Comparison of ENCODE assay signal across 17 mouse cellular contexts in genomic region chr4:107211465-107211864, GRCm38 (mm10). TPM values are rescaled to one million over a fixed set of nuclear protein-coding genes. Genes with fewer than 3 reads are reported as not detected.
DNase-seq lines count a peak whose midpoint lies in the region; ATAC-seq lines count a peak whose summit lies in the region.
"Had no signal": no experiment of that assay in that cellular context is flagged by ENCODE, and none has a peak within 500 bp of the region (broad histone marks: within the 10 kb centered on the region; RNA-seq: fewer than 3 reads in every experiment).

No protein-coding gene starts in this region.

- peak; percentile 23 for DNase-seq in forebrain, embryonic 14.5 days (ENCODE audit: low spot score)
- DNase-seq in left cerebral cortex, postnatal 25 days (ENCODE audit: low spot score in 2 of 2), result peak; percentile 18 to 30
- DNase-seq in left cerebral cortex, postnatal 36 days (ENCODE audit: low spot score in 2 of 2), result no peak
- peak; percentile 92 for DNase-seq in lung, postnatal 36 days
- no peak for DNase-seq in natural killer cell, adult 2 months (ENCODE audit: low spot score in 2 of 2)
- DNase-seq: cerebellum, adult 2 months; heart, postnatal 4 days; kidney, postnatal 25 days had no signal

- H3K4me3 ChIP-seq in forebrain, embryonic 14.5 days (ENCODE audit: low read depth, low read length), result no peak overlapping the region
- no peak overlapping the region for H3K4me3 ChIP-seq in forebrain, embryonic 16.5 days (replicated peaks; ENCODE audit: low read length)
- no peak overlapping the region for H3K4me3 ChIP-seq in kidney, embryonic 16.5 days (ENCODE audit: low read length)
- no peak overlapping the region for H3K4me3 ChIP-seq in kidney, embryonic 14.5 days (ENCODE audit: low read length)
- H3K4me3 ChIP-seq: left cerebral cortex, adult 2 months had no signal

- 53% methylated on average over 4 of the region's 4 CpGs for WGBS in forebrain, embryonic 14.5 days
- WGBS in forebrain, embryonic 16.5 days, result 46% methylated on average over 4 of the region's 4 CpGs
- WGBS in kidney, embryonic 16.5 days, result 77% methylated on average over 4 of the region's 4 CpGs
- WGBS in kidney, embryonic 14.5 days, result 74% methylated on average over 4 of the region's 4 CpGs

- intact Hi-C loops in left cerebral cortex, postnatal 25 days (cut with DNase I), result no loop called here
- intact Hi-C loops in left cerebral cortex, postnatal 36 days (cut with DNase I), result no loop called here

- no peak overlapping the region for H3K27ac ChIP-seq in forebrain, embryonic 14.5 days (ENCODE audit: low read depth, low read length)
- no peak overlapping the region for H3K27ac ChIP-seq in forebrain, embryonic 16.5 days (ENCODE audit: low read length)
- H3K27ac ChIP-seq in kidney, embryonic 16.5 days (ENCODE audit: low read length), result no peak overlapping the region
- H3K27ac ChIP-seq in kidney, embryonic 14.5 days (ENCODE audit: low read depth, low read length), result no peak overlapping the region
- H3K27ac ChIP-seq: left cerebral cortex, adult 2 months had no signal

- peaks cover 12% of the 10 kb centered on the region; the same call in 1 of the 2 replicates for H3K36me3 ChIP-seq in forebrain, embryonic 14.5 days (ENCODE audit: control insufficient read depth, insufficient read depth, low read length)
- no peaks in the 10 kb centered on the region for H3K36me3 ChIP-seq in forebrain, embryonic 16.5 days (ENCODE audit: control insufficient read depth, insufficient read depth)
- H3K36me3 ChIP-seq in kidney, embryonic 16.5 days (ENCODE audit: insufficient read depth, low read length), result peaks cover under 1% of the 10 kb centered on the region; the same call in 1 of the 2 replicates
- H3K36me3 ChIP-seq in kidney, embryonic 14.5 days (ENCODE audit: control insufficient read depth, insufficient read depth, low read length), result no peaks in the 10 kb centered on the region; the same call in 1 of the 2 replicates

- H3K9ac ChIP-seq in forebrain, embryonic 14.5 days (ENCODE audit: low read length), result no peak overlapping the region
- H3K9ac ChIP-seq in forebrain, embryonic 16.5 days (replicated peaks; ENCODE audit: low read depth, low read length), result no peak overlapping the region
- no peak overlapping the region for H3K9ac ChIP-seq in kidney, embryonic 16.5 days (replicated peaks; ENCODE audit: low read length)
- no peak overlapping the region for H3K9ac ChIP-seq in kidney, embryonic 14.5 days (ENCODE audit: low read depth, low read length)

- no peak for ATAC-seq in forebrain, embryonic 14.5 days
- ATAC-seq in forebrain, embryonic 16.5 days, result no peak
- ATAC-seq in kidney, embryonic 16.5 days (ENCODE audit: low FRiP score, low TSS enrichment), result no peak
- no peak for ATAC-seq in kidney, embryonic 14.5 days (ENCODE audit: low FRiP score, low TSS enrichment)
- ATAC-seq: Patski had no signal

- no peaks in the 10 kb centered on the region for H3K4me1 ChIP-seq in forebrain, embryonic 14.5 days (ENCODE audit: control insufficient read depth, insufficient read depth, low read length)
- no peaks in the 10 kb centered on the region for H3K4me1 ChIP-seq in forebrain, embryonic 16.5 days (replicated peaks; ENCODE audit: control insufficient read depth, insufficient read depth, low read length)
- H3K4me1 ChIP-seq in kidney, embryonic 16.5 days (ENCODE audit: insufficient read depth, low read length), result 0 out of 2 replicates have a peak, but pooled peaks cover 8% of the 10 kb centered on the region
- H3K4me1 ChIP-seq in kidney, embryonic 14.5 days (ENCODE audit: control insufficient read depth, insufficient read depth, low read length), result peaks cover 4% of the 10 kb centered on the region; the same call in 1 of the 2 replicates

- H3K27me3 ChIP-seq in forebrain, embryonic 14.5 days (replicated peaks; ENCODE audit: control insufficient read depth, insufficient read depth, low read length), result no peaks in the 10 kb centered on the region
- no peaks in the 10 kb centered on the region for H3K27me3 ChIP-seq in forebrain, embryonic 16.5 days (replicated peaks; ENCODE audit: control insufficient read depth, insufficient read depth, low read length)
- H3K27me3 ChIP-seq in kidney, embryonic 16.5 days (ENCODE audit: insufficient read depth, low read length), result no peaks in the 10 kb centered on the region
- H3K27me3 ChIP-seq in kidney, embryonic 14.5 days (ENCODE audit: control insufficient read depth, insufficient read depth, low read length), result no peaks in the 10 kb centered on the region
- H3K27me3 ChIP-seq: Patski had no signal

- H3K9me3 ChIP-seq in forebrain, embryonic 14.5 days (replicated peaks; ENCODE audit: control insufficient read depth, low read length), result no peaks in the 10 kb centered on the region
- H3K9me3 ChIP-seq in forebrain, embryonic 16.5 days (ENCODE audit: control insufficient read depth, low read length), result no peaks in the 10 kb centered on the region
- H3K9me3 ChIP-seq in kidney, embryonic 16.5 days (ENCODE audit: low read length), result no peaks in the 10 kb centered on the region
- H3K9me3 ChIP-seq in kidney, embryonic 14.5 days (ENCODE audit: control insufficient read depth, low read length), result no peaks in the 10 kb centered on the region

- H3K4me2 ChIP-seq in forebrain, embryonic 14.5 days (ENCODE audit: low read length), result no peak overlapping the region
- no peak overlapping the region for H3K4me2 ChIP-seq in forebrain, embryonic 16.5 days (ENCODE audit: low read length)
- no peak overlapping the region for H3K4me2 ChIP-seq in kidney, embryonic 16.5 days (replicated peaks; ENCODE audit: low read depth, low read length)
- H3K4me2 ChIP-seq in kidney, embryonic 14.5 days (replicated peaks; ENCODE audit: low read depth, low read length), result no peak overlapping the region

RNA-seq across cellular contexts. Expression of gene Ldlrad1, which starts 2.5 kb away (rescaled TPM):
- polyA plus RNA-seq in forebrain, embryonic 14.5 days (2014; fragmentation: Nextera tagmentation; extraction: Ambion mirVana), result not detected in 2 replicates
- polyA plus RNA-seq in forebrain, embryonic 16.5 days (2015; fragmentation: Nextera tagmentation; extraction: Ambion mirVana), result not detected in 2 replicates
- total RNA-seq in left cerebral cortex, postnatal 25 days (2021), result not detected
- not detected for total RNA-seq in left cerebral cortex, postnatal 36 days (2021)
- not detected in 2 replicates for polyA plus RNA-seq in kidney, embryonic 16.5 days (2015; fragmentation: Nextera tagmentation; extraction: Ambion mirVana)
- not detected in 2 replicates for polyA plus RNA-seq in kidney, embryonic 14.5 days (2014; fragmentation: Nextera tagmentation; extraction: Ambion mirVana)
- total RNA-seq: heart, adult 8-10 months; heart, postnatal 4 days; left cerebral cortex, adult 2 months; liver, adult 2 months; megakaryocyte, adult 5-6 weeks had no signal
- polyA plus RNA-seq: cerebellum, adult 2 months; liver, adult 2 months; neural tube, embryonic 14.5 days; Patski had no signal

RNA-seq across cellular contexts. Expression of gene Tceanc2, which starts 32.5 kb away (rescaled TPM):
- 28.0 and 29.3 TPM in 2 replicates for polyA plus RNA-seq in forebrain, embryonic 14.5 days (2014; fragmentation: Nextera tagmentation; extraction: Ambion mirVana)
- polyA plus RNA-seq in forebrain, embryonic 16.5 days (2015; fragmentation: Nextera tagmentation; extraction: Ambion mirVana), result 21.1 TPM in 2 replicates
- total RNA-seq in left cerebral cortex, postnatal 25 days (2021), result 10 to 100 TPM; 17.3 to 19.0 TPM
- total RNA-seq in left cerebral cortex, postnatal 36 days (2021), result 10 to 100 TPM; 15.0 to 20.8 TPM
- 22.1 and 29.7 TPM in 2 replicates for polyA plus RNA-seq in kidney, embryonic 16.5 days (2015; fragmentation: Nextera tagmentation; extraction: Ambion mirVana)
- polyA plus RNA-seq in kidney, embryonic 14.5 days (2014; fragmentation: Nextera tagmentation; extraction: Ambion mirVana), result 31.7 and 39.3 TPM in 2 replicates

RNA-seq across cellular contexts. Expression of gene Tmem59, which starts 33.3 kb away (rescaled TPM):
- 385 and 418 TPM in 2 replicates for polyA plus RNA-seq in forebrain, embryonic 14.5 days (2014; fragmentation: Nextera tagmentation; extraction: Ambion mirVana)
- polyA plus RNA-seq in forebrain, embryonic 16.5 days (2015; fragmentation: Nextera tagmentation; extraction: Ambion mirVana), result 375 and 431 TPM in 2 replicates
- total RNA-seq in left cerebral cortex, postnatal 25 days (2021), result 100 to 1,000 TPM; 219 to 231 TPM
- total RNA-seq in left cerebral cortex, postnatal 36 days (2021), result 100 to 1,000 TPM; 192 to 236 TPM
- 523 and 557 TPM in 2 replicates for polyA plus RNA-seq in kidney, embryonic 16.5 days (2015; fragmentation: Nextera tagmentation; extraction: Ambion mirVana)
- 345 and 420 TPM in 2 replicates for polyA plus RNA-seq in kidney, embryonic 14.5 days (2014; fragmentation: Nextera tagmentation; extraction: Ambion mirVana)

RNA-seq across cellular contexts. Expression of gene Lrrc42, which starts 41.9 kb away (rescaled TPM):
- 60.0 and 60.9 TPM in 2 replicates for polyA plus RNA-seq in forebrain, embryonic 14.5 days (2014; fragmentation: Nextera tagmentation; extraction: Ambion mirVana)
- 58.6 and 59.9 TPM in 2 replicates for polyA plus RNA-seq in forebrain, embryonic 16.5 days (2015; fragmentation: Nextera tagmentation; extraction: Ambion mirVana)
- total RNA-seq in left cerebral cortex, postnatal 25 days (2021), result 10 to 100 TPM; 32.3 to 33.1 TPM
- 10 to 100 TPM; 28.0 to 35.0 TPM for total RNA-seq in left cerebral cortex, postnatal 36 days (2021)
- polyA plus RNA-seq in kidney, embryonic 16.5 days (2015; fragmentation: Nextera tagmentation; extraction: Ambion mirVana), result 96.2 and 108 TPM in 2 replicates
- polyA plus RNA-seq in kidney, embryonic 14.5 days (2014; fragmentation: Nextera tagmentation; extraction: Ambion mirVana), result 101 and 113 TPM in 2 replicates

RNA-seq across cellular contexts. Expression of gene Hspb11, which starts 41.9 kb away (rescaled TPM):
- polyA plus RNA-seq in forebrain, embryonic 14.5 days (2014; fragmentation: Nextera tagmentation; extraction: Ambion mirVana), result 33.3 and 40.8 TPM in 2 replicates
- polyA plus RNA-seq in forebrain, embryonic 16.5 days (2015; fragmentation: Nextera tagmentation; extraction: Ambion mirVana), result 34.6 and 43.1 TPM in 2 replicates
- total RNA-seq in left cerebral cortex, postnatal 25 days (2021), result 10 to 100 TPM; 15.9 to 20.8 TPM
- 10 to 100 TPM; 15.6 to 16.5 TPM for total RNA-seq in left cerebral cortex, postnatal 36 days (2021)
- 32.8 and 34.1 TPM in 2 replicates for polyA plus RNA-seq in kidney, embryonic 16.5 days (2015; fragmentation: Nextera tagmentation; extraction: Ambion mirVana)
- polyA plus RNA-seq in kidney, embryonic 14.5 days (2014; fragmentation: Nextera tagmentation; extraction: Ambion mirVana), result 39.6 and 56.6 TPM in 2 replicates

Comparison
In these comparisons a context has a peak if more than half of its experiments do, and no peak if none do; other contexts are left out.
1. DNase-seq: peak in forebrain, embryonic 14.5 days (single experiment), left cerebral cortex, postnatal 25 days (2 of 2) and lung, postnatal 36 days (single experiment); none in left cerebral cortex, postnatal 36 days (0 of 2) and natural killer cell, adult 2 months (0 of 2).